Mouse (Mus musculus): ENCODE results near the gene OR5BS1P. TPM values are rescaled to one million over a fixed set of nuclear protein-coding genes. Genes with fewer than 3 reads are reported as not detected.
"Not testable (repeated sequence)": the region's sequence is repeated elsewhere in the genome, so short reads cannot be mapped to it uniquely, and the experiment has no call there.

OR5BS1P gene
- total RNA-seq, 4 experiments from 2014 or later: not detected

DNA sequence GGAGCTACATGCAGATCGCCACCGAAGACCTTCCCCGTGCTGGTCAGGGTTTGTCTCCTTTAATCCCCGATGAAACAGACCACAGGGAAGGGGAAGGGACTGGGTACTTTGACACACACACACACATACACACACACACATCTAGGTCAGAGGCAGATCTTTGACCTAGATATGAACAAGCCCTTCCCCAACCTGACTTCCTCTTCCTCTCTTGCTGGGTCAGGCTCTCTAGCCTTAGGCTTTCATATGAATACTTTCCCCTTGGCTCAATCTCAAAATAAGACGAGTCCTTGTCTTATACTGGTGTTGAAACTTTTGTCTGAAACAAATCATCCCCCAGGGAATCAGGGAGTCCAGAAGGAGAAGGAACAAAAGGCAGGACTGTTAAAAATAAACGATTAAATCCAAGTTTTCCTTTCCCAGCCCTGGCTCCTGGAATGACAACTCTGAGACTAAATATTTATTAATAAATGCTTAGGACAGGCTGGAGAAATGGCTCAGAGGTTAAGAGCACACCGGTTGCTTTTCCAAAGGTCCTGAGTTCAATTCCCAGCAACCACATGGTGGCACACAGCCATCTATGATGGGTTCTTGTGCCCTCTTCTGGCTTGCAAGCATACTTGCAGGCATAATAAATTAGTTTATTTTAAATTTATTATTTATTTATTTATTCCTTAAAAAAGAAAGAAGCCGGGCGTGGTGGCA lies 36.7 kb downstream of the OR5BS1P start:
- DNase-seq (ENCODE audit: low spot score in 2 of 2): no peak

DNA sequence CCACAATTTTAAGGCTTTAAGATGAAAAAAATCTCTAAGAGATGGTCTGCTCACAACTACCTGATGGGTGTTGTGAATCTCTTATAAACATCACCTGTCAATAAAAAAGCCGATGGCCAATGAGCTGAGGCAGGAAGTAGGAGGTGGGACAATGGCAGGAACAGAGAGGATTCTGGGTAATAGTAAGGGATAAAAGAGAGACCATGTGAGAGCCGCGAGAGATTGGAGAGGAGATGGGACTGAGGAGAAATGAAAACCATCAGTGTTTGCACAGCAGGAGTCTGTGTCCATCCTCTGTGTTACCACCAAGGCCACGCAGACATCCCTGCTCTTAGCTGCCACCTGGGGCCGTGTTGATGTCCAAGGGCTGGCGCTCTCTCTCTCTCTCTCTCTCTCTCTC lies 37.6 kb downstream of the OR5BS1P start:
- no peak for DNase-seq (ENCODE audit: low spot score in 2 of 2)

DNA sequence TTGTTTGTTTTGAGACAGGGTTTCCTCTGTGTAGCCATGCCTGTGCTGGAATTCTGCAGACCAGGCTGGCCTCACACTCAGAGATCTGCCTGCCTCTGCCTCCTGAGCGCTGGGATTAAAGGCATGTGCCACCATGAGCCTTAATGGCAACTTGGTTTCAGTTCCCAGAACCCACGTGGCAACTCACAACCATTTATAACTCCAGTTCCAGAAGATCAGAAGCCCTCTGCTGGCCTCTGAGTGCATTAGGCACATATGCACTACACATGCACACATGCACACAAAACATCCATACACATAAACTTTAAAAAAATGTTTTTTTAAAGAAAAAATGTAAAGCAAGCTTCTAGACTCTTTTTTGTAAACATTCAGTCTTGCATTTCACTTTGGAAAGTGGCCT lies 39.7 kb downstream of the OR5BS1P start:
- DNase-seq (ENCODE audit: low spot score in 2 of 2): no peak

DNA sequence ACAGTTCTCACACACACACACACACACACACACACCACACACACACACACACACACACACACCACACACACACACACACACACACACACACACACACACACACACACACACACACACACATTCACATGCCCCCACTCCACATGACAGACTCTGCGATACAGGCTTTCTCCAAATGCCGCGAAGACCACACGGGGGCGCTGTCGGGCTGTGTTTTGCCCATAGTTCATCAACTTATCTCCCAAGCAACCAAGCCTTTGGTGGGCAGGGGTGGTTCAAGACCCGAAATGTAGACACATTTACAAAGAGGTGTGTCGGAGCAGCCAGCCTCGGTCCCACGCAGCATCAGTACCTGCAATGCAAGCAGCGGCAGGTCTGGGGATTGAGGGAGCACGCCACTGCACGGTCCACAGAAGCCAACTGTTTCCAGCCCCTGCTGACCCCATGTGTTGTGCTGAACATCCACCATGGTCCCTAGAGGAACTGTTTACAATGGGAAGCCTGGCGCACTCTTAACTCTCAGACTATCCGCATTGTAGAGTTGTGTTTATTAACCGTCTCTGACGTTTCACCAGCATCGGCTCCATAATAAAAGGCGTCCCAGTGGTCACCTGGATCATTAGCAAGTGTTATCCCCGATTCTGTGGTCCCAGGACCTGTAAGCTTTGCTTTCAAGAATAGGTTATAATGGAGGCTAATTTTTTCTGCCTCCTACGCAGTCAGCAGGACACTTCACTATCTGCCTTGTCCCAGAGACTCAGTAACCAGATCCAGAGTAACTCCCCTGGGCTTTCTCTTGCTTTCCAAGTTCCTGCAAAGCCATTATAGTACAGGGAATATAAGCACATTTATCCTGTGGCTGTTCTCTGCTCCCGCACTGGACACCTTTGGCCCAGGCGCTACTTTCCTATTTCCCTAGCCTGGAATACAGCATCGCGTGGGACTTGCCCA lies 41.0 kb downstream of the OR5BS1P start:
- peak; percentile 38 to 65 for DNase-seq (ENCODE audit: low spot score in 2 of 2)

DNA sequence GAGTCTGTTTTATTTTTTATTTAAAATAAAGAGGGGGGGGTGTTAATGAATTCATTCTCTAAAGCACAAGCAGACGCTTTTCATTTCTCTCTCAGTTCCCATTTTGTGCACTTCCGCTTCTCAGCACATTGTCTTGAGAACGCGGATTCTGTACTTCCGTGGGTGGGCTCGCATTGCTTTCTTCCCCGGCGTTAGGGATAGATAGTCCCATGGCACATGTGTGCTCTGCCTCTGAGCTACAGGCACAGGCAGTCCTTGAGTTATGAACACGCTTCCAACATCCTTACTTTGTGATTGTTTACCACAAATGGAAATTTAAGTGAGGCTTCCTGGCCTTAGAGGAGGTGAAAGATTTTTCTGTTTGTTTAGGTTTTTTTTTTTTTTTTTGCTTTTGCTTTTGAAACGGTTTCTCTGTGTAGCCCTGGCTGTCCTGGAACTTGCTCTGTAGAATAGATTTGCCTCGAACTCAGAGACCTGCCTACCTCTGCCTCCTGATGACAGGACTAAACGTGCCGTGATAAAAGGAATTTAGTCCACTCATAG lies 41.8 kb downstream of the OR5BS1P start:
- DNase-seq (ENCODE audit: low spot score in 2 of 2): no peak

DNA sequence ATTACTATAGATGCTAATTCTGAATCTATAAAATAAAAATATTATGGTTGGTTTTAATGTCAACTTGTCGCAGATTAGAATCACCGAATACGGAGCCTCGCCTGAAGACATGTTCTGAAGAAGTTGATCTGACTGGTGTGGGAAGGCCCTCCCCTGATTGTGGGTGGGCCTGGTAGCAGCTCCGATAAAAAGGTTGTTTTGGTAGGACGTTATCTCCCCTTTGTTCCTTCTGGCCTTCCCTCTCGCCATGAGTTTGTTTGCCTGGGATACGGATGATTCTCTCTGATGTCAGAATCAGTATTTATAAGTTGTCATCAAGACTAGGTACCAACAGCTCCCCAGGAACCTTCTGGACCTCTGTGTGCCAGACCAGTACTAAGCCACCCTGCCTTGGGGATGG lies 42.5 kb downstream of the OR5BS1P start:
- no peak for DNase-seq (ENCODE audit: low spot score in 2 of 2)

DNA sequence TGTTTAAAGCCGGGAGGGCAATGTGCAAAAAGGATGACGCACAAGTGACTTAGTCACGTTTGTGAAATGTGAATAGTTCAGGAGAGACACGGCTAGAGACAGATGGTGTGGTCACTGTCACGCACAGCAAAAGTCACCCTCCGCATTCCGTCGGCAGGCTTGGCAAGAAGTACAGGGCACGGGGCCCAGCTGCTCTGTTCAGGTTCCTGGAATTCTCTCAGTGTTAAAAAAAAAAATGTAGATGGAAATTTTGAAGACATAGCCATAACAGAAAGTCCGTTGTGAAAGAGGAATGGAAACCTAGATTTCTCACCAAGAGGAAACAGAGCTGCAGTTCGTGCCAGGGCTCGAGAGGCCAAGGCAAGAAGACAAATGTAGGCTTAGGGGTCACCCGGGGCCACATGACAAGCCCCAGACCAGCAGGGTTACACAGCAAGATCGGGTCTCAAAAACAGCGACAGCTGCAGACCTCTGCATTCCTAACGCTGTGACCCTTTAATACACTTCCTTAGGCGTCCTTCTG lies 43.2 kb downstream of the OR5BS1P start:
- no peak for DNase-seq (ENCODE audit: low spot score in 2 of 2)

DNA sequence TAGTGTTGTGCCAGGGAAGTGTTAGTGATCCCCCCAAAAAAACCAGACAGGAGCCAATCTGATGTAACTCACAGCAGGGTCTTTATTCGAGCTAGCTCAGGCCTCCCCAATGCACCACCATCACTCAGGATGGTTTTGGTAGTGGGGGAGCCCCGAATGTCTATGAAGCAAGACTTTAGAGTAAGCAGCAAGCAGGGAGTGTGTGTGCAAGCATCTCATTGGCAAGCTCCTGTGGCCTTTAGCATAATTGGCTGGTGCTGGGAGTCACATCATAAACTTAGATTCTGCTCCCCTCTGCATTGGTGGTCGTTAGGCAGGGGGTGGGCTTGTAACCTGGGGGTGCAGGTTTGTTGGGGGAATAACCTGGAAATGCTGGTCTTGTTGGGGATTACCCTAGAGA lies 44.0 kb downstream of the OR5BS1P start:
- DNase-seq (ENCODE audit: low spot score in 2 of 2): not testable (repeated sequence)

DNA sequence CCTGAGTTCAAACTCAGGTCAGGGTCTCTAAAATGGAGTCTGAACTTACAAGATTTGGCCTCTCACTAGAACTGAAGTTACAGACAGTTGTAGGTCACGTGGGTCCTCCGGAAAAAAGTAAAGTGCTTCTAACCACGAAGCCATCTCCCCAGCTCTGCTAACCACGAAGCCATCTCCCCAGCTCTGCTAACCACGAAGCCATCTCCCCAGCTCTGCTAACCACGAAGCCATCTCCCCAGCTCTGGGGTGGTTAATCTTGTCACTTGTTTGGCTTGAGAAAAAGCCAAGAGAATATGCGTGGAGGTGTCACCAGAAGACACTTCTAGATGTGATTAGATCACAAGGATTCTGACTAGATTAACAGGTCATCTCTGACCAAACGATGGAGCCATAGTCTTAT lies 44.5 kb downstream of the OR5BS1P start:
- DNase-seq (ENCODE audit: low spot score in 2 of 2): no peak

DNA sequence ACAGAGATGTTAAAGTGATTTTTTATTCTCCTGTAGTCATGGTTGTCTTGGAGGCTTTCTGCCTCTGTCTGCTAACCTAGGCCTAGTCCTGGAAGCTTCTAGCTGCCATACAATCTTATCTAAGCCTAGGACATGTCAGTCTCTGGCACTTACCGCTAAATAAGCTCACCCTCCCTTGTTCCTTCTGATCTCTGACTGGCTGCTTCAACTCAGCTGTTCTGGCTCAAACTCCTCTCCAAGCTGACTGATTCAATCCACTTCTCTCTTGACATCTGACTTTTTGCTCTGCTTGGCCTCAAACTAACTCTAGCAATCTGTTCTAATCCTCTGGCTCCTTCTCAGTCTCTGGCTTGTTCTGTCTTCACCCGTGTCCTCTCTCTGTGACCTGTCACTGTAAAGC lies 45.1 kb downstream of the OR5BS1P start:
- not testable (repeated sequence) for DNase-seq (ENCODE audit: low spot score in 2 of 2)

DNA sequence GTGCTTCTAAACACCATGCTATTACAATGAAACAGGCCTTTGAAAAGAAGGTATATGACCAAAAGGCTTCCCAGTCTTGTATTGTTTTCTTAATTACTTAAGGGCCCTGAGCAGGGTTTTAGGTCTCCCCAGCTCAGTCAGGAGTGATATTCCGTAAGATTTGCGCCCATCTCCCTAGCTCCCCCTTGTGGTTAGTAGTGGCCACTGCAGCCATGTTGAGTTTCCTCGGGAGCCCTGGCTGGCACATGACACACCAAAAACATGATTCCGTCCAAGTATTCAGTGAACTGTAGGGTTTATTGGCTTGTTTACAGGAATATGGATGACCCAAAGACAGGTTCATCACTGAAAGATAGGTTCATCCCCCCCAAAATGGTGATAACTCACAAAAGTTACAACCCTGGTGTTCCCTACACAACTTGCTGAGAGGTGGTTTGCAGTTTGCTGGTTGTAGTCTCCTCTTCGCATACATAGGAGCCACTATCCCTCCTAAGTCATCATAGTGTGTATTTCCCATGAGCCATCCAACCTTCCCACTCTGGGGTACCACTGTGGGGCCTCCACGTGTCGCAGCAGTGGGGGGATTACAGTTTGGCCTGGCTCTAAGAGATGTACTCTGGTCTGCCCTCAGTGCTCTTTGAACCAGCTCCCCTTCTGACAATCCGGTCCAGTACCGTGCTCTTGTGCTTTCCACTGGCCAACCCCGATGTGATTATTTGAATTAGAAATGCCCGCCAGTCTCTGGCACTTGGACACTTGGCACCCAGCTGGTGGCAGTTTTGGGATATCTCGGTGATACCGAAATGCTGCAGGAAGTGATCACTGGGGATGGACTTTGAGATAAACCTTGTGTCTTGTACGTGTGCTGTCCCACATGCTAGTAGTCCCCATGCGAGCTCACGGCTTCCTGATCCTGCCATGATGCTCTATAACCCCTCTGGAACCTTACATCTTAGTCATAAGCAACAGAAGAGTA lies 48.0 kb downstream of the OR5BS1P start:
- DNase-seq (ENCODE audit: low spot score in 2 of 2): peak in 1 of 2 experiments; percentile 54

DNA sequence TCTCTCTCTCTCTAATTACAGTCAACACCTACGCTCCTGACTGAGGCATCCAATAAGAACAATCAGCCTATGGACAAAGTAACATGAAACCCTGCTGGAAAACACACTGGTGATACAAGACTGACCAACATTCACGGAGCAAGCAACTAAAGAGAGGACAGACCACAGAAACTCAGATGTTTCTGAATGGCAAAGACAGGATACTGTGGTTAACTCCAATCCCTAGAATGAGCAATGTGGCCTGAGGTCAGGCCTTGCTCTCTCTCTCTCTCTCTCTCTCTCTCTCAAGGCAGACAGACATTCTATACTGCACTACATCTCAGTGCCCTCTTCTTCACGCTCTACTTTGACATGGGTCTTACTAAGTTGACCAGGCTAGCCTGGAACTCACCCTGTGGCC lies 51.5 kb downstream of the OR5BS1P start:
- DNase-seq (ENCODE audit: low spot score in 2 of 2): no peak

DNA sequence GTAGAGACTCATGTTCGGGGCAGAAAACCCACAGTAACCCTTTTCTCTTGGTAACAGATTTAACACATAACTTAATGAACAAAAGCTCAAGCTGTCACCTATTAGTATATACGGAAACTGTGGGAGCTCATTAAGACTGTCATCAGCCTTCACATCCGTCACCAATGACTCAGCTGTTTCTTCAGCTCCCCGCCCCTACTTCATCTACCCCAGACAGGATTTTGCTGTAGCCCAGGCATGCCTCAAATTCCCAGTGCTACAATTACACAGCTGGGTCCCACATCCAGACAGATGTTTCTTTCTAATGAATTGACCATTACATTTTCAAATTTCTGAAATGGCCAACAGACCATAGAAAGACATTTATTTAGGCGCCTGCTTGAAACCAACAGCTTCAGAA lies 56.4 kb downstream of the OR5BS1P start:
- no peak for DNase-seq (ENCODE audit: low spot score in 2 of 2)

DNA sequence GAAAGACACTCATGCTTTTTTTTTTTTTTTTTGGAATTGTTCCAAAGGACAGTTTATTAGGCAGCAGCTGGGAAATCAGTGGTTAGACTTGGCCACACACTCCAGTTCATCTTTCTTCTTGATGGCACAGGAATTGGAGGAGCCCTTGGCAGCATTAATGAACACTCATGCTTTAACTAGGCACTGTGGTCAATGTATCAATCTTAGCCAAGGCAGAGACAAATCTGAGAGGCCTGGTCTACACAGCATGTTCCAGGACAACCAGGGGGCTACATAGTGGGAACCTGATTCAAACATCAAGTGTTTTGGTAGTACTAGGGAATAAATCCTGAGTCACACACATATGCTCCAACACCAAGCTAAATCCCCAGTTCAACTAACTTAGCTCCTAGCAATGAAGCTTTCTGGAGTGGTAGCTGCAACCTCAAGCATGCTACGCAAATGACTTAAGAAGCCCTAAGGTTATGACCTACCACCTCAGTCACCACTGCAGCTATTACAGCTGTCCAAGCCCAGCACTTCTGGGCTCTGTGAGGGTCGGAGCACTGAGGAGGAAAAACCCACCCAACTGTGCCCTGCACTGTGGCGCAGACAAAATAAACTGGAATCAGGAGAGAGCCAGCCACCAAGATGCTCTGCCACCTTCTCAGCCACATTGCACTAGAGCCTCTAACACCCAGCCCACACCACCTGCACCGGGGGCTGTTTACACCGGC lies 57.5 kb downstream of the OR5BS1P start:
- DNase-seq (ENCODE audit: low spot score in 2 of 2): no peak

DNA sequence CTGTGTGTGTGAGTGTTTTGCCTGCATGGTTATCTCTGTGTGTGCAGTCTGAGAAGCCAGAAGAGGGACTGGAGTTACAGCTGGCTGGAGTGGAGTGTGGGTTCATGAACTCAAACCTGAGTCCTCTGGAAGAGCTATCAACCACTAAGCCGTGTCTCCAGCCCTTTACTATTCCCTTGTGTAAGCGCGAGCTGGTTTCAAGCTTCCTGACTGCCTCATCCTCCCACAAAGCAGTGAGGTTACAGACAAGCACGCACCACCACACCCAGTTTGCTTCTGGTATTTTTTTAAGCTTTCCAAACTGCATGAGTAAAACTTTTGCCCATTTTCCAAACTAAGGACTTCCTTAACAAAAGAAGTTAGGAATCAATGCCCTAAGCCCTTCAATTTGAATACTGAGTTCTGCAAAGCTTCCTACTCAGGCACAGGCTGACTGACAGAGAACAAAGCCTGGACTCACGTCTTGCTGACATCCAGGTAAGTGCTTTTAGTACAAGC lies 58.4 kb downstream of the OR5BS1P start:
- DNase-seq (ENCODE audit: low spot score in 2 of 2): no peak

Small RNAs within 50 kb of the gene (microRNA-seq; reads per million reads assigned to microRNA genes)
- gene Mir1291: 7.3 to 14.4 reads per million in 2 experiments

Other genes starting within 250 kb of the OR5BS1P start
- under 1 TPM in 3 of 4 experiments, not detected in 1; 0.21 to 0.45 (median 0.27) TPM for gene Gm44579, start 248.9 kb upstream of the OR5BS1P start, total RNA-seq (2022)
- 1 to 10 TPM; 4.1 to 5.4 (median 4.4) TPM for gene Olfr287, start 248.8 kb upstream of the OR5BS1P start, total RNA-seq (2022)
- gene Olfr286, start 235.4 kb upstream of the OR5BS1P start, total RNA-seq (2022): not detected
- gene H1fnt, start 212.6 kb upstream of the OR5BS1P start, total RNA-seq (2022): not detected
- gene Zfp641, start 173.7 kb upstream of the OR5BS1P start, total RNA-seq (2022): 1 to 10 TPM; 6.5 to 7.7 (median 6.8) TPM
- not detected for gene Olfr285, start 152.5 kb upstream of the OR5BS1P start, total RNA-seq (2022)
- gene Olfr284, start 128.9 kb upstream of the OR5BS1P start, total RNA-seq (2022): not detected
- gene Olfr283, start 89.0 kb upstream of the OR5BS1P start, total RNA-seq (2022): not detected
- gene Olfr282, start 38.7 kb upstream of the OR5BS1P start, total RNA-seq (2022): not detected
- gene Olfr281, start 17.3 kb upstream of the OR5BS1P start, total RNA-seq (2022): not detected
- gene Lalba, start 12.8 kb downstream of the OR5BS1P start, total RNA-seq (2022): not detected
- gene Olfr279, start 22.5 kb downstream of the OR5BS1P start, total RNA-seq (2022): not detected
- gene Kansl2, start 64.4 kb downstream of the OR5BS1P start, total RNA-seq (2022): 10 to 100 TPM; 54.1 to 60.0 (median 57.2) TPM
- gene Ccnt1, start 101.0 kb downstream of the OR5BS1P start, total RNA-seq (2022): 10 to 100 TPM; 37.3 to 43.8 (median 42.7) TPM
- gene 4930415O20Rik, start 101.1 kb downstream of the OR5BS1P start, total RNA-seq (2022): not detected
- gene Adcy6, start 140.2 kb downstream of the OR5BS1P start, total RNA-seq (2022): 10 to 100 TPM; 47.3 to 58.6 (median 52.2) TPM
- 100 to 1,000 TPM; 163 to 193 (median 176) TPM for gene Cacnb3, start 160.9 kb downstream of the OR5BS1P start, total RNA-seq (2022)
- gene Ddx23, start 193.0 kb downstream of the OR5BS1P start, total RNA-seq (2022): 10 to 100 TPM; 76.3 to 89.4 (median 85.9) TPM
- 1 to 10 TPM; 6.3 to 8.7 (median 7.3) TPM for gene Rnd1, start 207.6 kb downstream of the OR5BS1P start, total RNA-seq (2022)
- 10 to 100 TPM in 1 of 4 experiments, 1 to 10 TPM in 3; 7.4 to 10.4 (median 8.4) TPM for gene Ccdc65, start 238.3 kb downstream of the OR5BS1P start, total RNA-seq (2022)